Mouse (Mus musculus) intestine, embryonic 15.5 days (tissue): ENCODE measurements around the gene Usp34. TPM values are rescaled to one million over a fixed set of nuclear protein-coding genes. Genes with fewer than 3 reads are reported as not detected.
"Not testable (repeated sequence)": the region's sequence is repeated elsewhere in the genome, so short reads cannot be mapped to it uniquely, and the experiment has no call there.

Source experiments
- ATAC-seq: fragments of 200-750 bp; cut with Nextera tagmentation; 2 replicates; pipeline ENCODE4 v1.8.0; 2017; ENCODE audit warnings: moderate TSS enrichment, moderate library complexity
- H3K27ac ChIP-seq: fragments of 300-500 bp; sonication (generic); 2 replicates; pipeline ENCODE4 v1.5.1; 2015; ENCODE audit warnings: mild to moderate bottlenecking, inconsistent platforms
- H3K27me3 ChIP-seq: fragments of 300-500 bp; sonication (generic); replicated peaks from 2 replicates; pipeline ENCODE4 v1.6.1; 2015; ENCODE audit warnings: inconsistent platforms
- H3K36me3 ChIP-seq: fragments of 300-500 bp; sonication (generic); 2 replicates; pipeline ENCODE4 v1.6.1; 2015; ENCODE audit warnings: inconsistent platforms
- H3K4me1 ChIP-seq: fragments of 300-500 bp; sonication (generic); replicated peaks from 2 replicates; pipeline ENCODE4 v1.6.1; 2015; ENCODE audit warnings: inconsistent platforms
- H3K4me2 ChIP-seq: fragments of 300-500 bp; sonication (generic); replicated peaks from 2 replicates; pipeline ENCODE4 v1.6.1; 2015; ENCODE audit warnings: mild to moderate bottlenecking, inconsistent platforms
- H3K4me3 ChIP-seq: fragments of 300-500 bp; sonication (generic); replicated peaks from 2 replicates; pipeline ENCODE4 v1.5.1; 2015; ENCODE audit warnings: inconsistent platforms
- H3K9ac ChIP-seq: fragments of 300-500 bp; sonication (generic); 2 replicates; pipeline ENCODE4 v1.6.1; 2015; ENCODE audit warnings: inconsistent platforms
- H3K9me3 ChIP-seq: fragments of 300-500 bp; sonication (generic); 2 replicates; pipeline ENCODE4 v1.6.1; 2016; ENCODE audit warnings: inconsistent platforms
- WGBS: fragments of 180-500 bp; shearing (Covaris S2); methylation state at CpG from one replicate; pipeline ENCODE4 v1.1.7; 2015; 5-methylcytosine and 5-hydroxymethylcytosine counted together
- polyA plus RNA-seq: library from polyadenylated mRNA; unstranded; fragments of >200 nt; fragmentation: Nextera tagmentation; extraction: Ambion mirVana; gene quantifications from 2 replicates; pipeline ENCODE4 v1.2.1, GENCODE M21; 2015

Usp34 gene
- polyA plus RNA-seq, 1 experiment from 2014 or later, result 20.3 TPM

GRCm38 (mm10) chr11:23299910-23300309, 6.8 kb upstream of the Usp34 start:
- Histone ChIP-seq H3K4me3 (no peak overlapping the region), H3K4me1 (no peaks in the 10 kb centered on the region), H3K9me3 (no peaks in the 10 kb centered on the region), H3K9ac (no peak overlapping the region), H3K27me3 (no peaks in the 10 kb centered on the region), H3K36me3 (peaks cover 12% of the 10 kb centered on the region), H3K4me2 (no peak overlapping the region), H3K27ac (no peak overlapping the region)
- 0 out of 2 replicates have a peak, but pooled peaks have one; percentile 13 for ATAC-seq
- whole genome bisulfite sequencing, result 95% methylated on average over 1 of the region's 1 CpGs

DNA sequence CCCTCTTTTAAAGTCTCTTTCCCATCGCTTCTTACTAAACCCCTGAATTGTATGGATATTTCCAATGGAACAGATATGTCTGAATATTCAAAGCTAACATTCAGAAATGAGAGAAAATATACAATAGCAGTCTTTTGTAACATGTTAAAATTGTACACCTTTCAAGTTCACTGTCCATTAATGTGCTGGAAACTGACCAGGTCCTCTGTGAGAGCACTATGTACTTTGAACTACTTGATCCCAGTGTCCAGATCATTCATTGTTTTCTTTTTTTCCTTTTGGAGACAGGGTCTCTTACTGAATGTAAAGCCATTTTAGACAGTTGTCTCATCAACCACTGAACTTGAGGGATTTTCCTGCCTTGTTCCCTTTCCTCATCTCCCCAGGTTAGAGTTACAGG, 3.6 kb upstream of the Usp34 start:
- no peaks in the 10 kb centered on the region for H3K4me1 ChIP-seq
- no peak overlapping the region for H3K27ac ChIP-seq
- ATAC-seq, result no peak
- no peaks in the 10 kb centered on the region for H3K27me3 ChIP-seq
- H3K4me3 ChIP-seq, result no peak overlapping the region
- WGBS, result 65% methylated on average over 1 of the region's 1 CpGs
- H3K9ac ChIP-seq, result no peak overlapping the region
- no peaks in the 10 kb centered on the region for H3K36me3 ChIP-seq
- H3K9me3 ChIP-seq, result no peaks in the 10 kb centered on the region
- H3K4me2 ChIP-seq, result no peak overlapping the region

DNA sequence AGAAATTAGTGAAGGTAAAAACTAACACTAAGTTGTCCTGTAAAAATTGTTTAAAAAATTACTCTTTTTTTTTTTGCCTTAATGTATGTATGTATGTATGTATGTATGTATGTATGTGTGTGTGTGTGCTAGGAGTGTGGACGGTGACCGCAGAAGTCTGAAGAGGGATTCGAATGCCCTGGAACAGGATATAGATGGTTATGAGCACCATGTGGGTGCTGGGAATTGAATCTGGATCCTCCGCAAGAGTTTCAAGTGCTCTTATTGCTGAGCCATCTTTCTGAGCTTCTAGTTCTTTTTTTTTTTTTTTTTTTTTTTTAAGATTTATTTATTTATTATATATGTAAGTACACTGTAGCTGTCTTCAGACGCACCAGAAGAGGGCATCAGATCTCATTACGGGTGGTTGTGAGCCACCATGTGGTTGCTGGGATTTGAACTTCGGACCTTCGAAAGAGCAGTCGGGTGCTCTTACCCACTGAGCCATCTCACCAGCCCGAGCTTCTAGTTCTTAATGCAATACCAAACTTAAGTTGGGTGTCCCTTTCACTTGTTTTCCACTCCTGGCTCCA, 1.5 kb upstream of the Usp34 start:
- ATAC-seq, result not testable (repeated sequence)

GRCm38 (mm10) chr11:23305673-23306608, 754 bp upstream of the Usp34 start:
- Histone ChIP-seq H3K4me2 (peak overlapping the region; percentile 72), H3K9ac (peak overlapping the region; percentile 94), H3K4me3 (peak overlapping the region; percentile 85), H3K27ac (peak overlapping the region; percentile 99), H3K9me3 (no peaks in the 10 kb centered on the region), H3K36me3 (no peaks in the 10 kb centered on the region), H3K4me1 (peaks cover 7% of the 10 kb centered on the region; the same call in 1 of the 2 replicates), H3K27me3 (no peaks in the 10 kb centered on the region)
- under 1% methylated on average over 85 of the region's 98 CpGs for WGBS
- peak; percentile 98 for ATAC-seq

More for the DNA sequence above, 1.5 kb upstream of the Usp34 start:
- Histone ChIP-seq H3K4me3 (peak overlapping the region; percentile 85), H3K9ac (peak overlapping the region; percentile 89), H3K4me2 (peak overlapping the region; percentile 72), H3K27ac (peak overlapping the region; percentile 99)
- H3K27me3 ChIP-seq, H3K9me3 ChIP-seq, H3K4me1 ChIP-seq, H3K36me3 ChIP-seq: not testable (repeated sequence)
- WGBS, result 32% methylated on average over 10 of the region's 10 CpGs

DNA sequence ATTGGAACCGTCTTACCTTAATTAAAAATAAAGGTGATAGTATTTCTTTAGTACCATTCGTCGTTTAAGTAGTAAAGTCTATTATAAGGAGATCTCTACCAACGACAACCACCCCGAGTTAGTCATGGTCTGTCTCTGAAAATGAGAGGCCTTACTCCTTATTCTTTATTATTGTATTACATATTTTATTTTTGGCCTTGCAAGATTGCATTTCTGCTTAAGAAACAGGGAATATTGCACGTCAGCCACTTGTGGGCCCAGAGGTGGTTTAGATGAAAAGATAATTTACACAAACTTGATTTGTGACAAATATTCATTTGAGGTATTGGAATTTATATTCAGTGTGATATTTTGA, 848 bp downstream of the Usp34 start:
- peak overlapping the region; percentile 94 for H3K9ac ChIP-seq
- ATAC-seq, result no peak
- peaks cover 7% of the 10 kb centered on the region; the same call in 1 of the 2 replicates for H3K4me1 ChIP-seq
- peak overlapping the region; percentile 85 for H3K4me3 ChIP-seq
- no peaks in the 10 kb centered on the region for H3K9me3 ChIP-seq
- H3K27me3 ChIP-seq, result no peaks in the 10 kb centered on the region
- H3K27ac ChIP-seq, result no peak overlapping the region; the same call in 1 of the 2 replicates
- peak overlapping the region; percentile 59 for H3K4me2 ChIP-seq
- no peaks in the 10 kb centered on the region for H3K36me3 ChIP-seq
- 2% methylated on average over 6 of the region's 6 CpGs for WGBS

GRCm38 (mm10) chr11:23313496-23313895, 6.8 kb downstream of the Usp34 start:
- Histone ChIP-seq H3K9ac (no peak overlapping the region), H3K4me2 (no peak overlapping the region), H3K27me3 (no peaks in the 10 kb centered on the region), H3K36me3 (no peaks in the 10 kb centered on the region), H3K4me1 (peaks cover 4% of the 10 kb centered on the region; the same call in 1 of the 2 replicates), H3K4me3 (no peak overlapping the region), H3K27ac (no peak overlapping the region), H3K9me3 (no peaks in the 10 kb centered on the region)
- no peak for ATAC-seq
- WGBS, result 77% methylated on average over 1 of the region's 1 CpGs

DNA sequence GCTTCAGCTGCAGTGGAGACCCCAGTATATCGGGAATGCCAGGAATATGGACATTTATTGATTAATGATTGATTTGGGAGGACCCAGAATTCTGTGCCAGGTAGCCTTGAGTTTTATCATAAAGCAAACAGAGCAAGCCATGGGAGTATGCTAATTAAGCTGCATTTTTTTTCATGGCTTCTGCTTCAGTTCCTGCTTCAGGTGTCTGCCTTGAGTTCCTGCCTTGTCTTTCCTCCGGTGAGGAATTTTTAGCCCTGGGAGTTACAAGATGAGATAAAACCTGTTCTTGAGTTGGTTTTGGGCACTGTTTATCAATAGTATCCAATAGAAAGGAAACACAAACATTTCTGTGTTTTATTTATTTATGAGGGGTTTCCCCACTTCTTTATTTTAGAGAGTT, 22.7 kb downstream of the Usp34 start:
- H3K9ac ChIP-seq, result no peak overlapping the region
- H3K4me2 ChIP-seq, result no peak overlapping the region
- H3K4me1 ChIP-seq, result no peaks in the 10 kb centered on the region
- no peaks in the 10 kb centered on the region for H3K36me3 ChIP-seq
- H3K4me3 ChIP-seq, result no peak overlapping the region
- H3K9me3 ChIP-seq, result no peaks in the 10 kb centered on the region
- WGBS, result 73% methylated on average over 2 of the region's 2 CpGs
- H3K27ac ChIP-seq, result no peak overlapping the region
- ATAC-seq, result no peak
- H3K27me3 ChIP-seq, result no peaks in the 10 kb centered on the region

DNA sequence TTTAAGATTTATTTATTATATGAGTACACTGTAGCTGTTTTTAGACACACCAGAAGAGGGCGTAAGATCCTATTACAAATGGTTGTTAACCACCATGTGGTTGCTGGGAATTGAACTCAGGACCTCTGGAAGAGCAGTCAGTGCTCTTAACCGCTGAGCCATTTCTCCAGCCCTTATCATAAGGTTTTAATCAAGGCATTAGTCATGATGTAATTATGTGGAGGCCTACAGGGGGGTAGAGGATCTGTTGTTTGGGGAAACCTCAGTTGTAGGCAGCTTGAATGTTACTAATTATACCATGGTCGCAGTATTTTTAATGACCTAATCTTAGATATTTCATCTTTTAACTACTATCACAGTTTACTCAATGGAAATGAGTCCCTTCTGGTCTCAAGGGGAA, 25.4 kb downstream of the Usp34 start:
- H3K4me2 ChIP-seq, result no peak overlapping the region
- H3K9ac ChIP-seq, result no peak overlapping the region
- WGBS, result 81% methylated on average over 3 of the region's 3 CpGs
- ATAC-seq, result no peak
- H3K27ac ChIP-seq, result no peak overlapping the region
- H3K36me3 ChIP-seq, result no peaks in the 10 kb centered on the region
- no peaks in the 10 kb centered on the region for H3K9me3 ChIP-seq
- no peaks in the 10 kb centered on the region for H3K27me3 ChIP-seq
- H3K4me1 ChIP-seq, result no peaks in the 10 kb centered on the region
- no peak overlapping the region for H3K4me3 ChIP-seq

GRCm38 (mm10) chr11:23335160-23335559, 28.5 kb downstream of the Usp34 start:
- Histone ChIP-seq H3K27ac (no peak overlapping the region), H3K4me2 (no peak overlapping the region), H3K36me3 (peaks cover 3% of the 10 kb centered on the region; the same call in 1 of the 2 replicates), H3K9me3 (no peaks in the 10 kb centered on the region), H3K4me3 (no peak overlapping the region), H3K27me3 (no peaks in the 10 kb centered on the region), H3K9ac (no peak overlapping the region), H3K4me1 (no peaks in the 10 kb centered on the region)
- no peak for ATAC-seq
- 63% methylated on average over 1 of the region's 1 CpGs for WGBS

DNA sequence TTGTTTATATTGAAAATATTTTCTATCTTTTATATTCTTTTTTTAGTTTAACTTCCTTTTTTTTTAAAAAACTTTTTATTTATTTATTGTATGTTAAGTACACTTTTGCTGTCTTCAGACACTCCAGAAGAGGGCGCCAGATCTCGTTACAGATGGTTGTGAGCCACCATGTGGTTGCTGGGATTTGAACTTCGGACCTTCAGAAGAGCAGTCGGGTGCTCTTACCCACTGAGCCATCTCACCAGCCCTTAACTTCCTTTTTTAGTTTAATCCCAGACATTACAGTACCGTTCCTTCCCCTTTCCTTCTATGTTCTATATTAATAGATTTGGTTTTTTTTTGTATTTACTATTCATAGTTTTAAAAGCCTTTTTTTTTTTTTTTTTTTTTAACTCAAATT, 50.5 kb downstream of the Usp34 start:
- not testable (repeated sequence) for H3K9me3 ChIP-seq, H3K36me3 ChIP-seq, H3K4me3 ChIP-seq, H3K9ac ChIP-seq, H3K4me1 ChIP-seq, ATAC-seq, H3K27me3 ChIP-seq, H3K4me2 ChIP-seq, H3K27ac ChIP-seq
- WGBS, result 72% methylated on average over 5 of the region's 5 CpGs

DNA sequence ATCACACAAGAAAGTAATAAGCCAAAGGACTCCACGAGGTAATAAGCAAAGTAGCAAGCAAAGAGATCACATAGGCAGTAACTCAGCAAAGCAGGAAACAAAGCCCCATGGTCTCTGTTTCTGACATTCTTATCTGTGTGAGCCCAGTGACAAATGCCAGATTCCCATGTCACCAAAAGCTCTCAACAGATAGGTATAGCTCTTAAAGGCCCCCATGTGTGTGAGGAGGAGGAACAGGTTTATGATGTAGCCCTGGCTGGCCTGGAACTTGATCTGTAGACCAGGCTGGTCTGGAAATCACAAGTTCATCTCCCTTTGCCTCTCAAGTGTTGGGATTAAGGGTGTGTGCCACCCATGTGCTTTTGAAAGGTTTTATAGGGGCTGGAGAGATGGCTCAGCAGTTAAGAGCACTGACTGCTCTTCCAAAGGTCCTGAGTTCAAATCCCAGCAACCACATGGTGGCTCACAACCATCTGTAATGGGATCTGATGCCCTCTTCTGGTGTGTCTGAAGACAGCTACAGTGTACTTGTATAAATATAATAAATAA, 53.1 kb downstream of the Usp34 start:
- H3K27ac ChIP-seq, ATAC-seq, H3K4me1 ChIP-seq, H3K4me3 ChIP-seq, H3K4me2 ChIP-seq, H3K9me3 ChIP-seq, H3K27me3 ChIP-seq, H3K9ac ChIP-seq: not testable (repeated sequence)
- WGBS, result 67% methylated on average over 1 of the region's 1 CpGs
- H3K36me3 ChIP-seq, result peaks cover 11% of the 10 kb centered on the region; the same call in 1 of the 2 replicates

DNA sequence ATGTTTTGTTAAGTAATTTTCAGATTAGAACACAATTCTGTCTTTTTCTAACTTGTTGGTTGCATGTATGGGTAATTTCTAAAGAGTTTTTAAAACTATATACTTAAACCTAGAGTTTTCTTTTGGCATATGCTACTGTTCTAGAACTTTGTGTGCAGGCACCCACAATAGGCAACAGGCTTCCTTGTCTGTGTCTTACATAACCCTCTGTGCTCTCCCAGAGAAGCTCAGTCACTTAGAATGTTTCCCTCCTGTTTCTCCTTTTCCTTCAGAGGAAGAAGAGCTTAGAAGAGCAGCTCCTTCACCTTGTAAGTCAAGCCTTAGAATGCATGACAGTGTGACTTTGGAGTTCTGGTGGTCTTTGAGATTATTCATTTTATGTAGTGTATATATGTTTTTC, 55.6 kb downstream of the Usp34 start:
- no peak overlapping the region for H3K4me3 ChIP-seq
- H3K36me3 ChIP-seq, result peaks cover 7% of the 10 kb centered on the region; the same call in 1 of the 2 replicates

More for the DNA sequence above, 55.6 kb downstream of the Usp34 start:
- ATAC-seq, result no peak
- no peaks in the 10 kb centered on the region for H3K9me3 ChIP-seq
- no peak overlapping the region for H3K9ac ChIP-seq
- no peaks in the 10 kb centered on the region for H3K4me1 ChIP-seq
- no peak overlapping the region for H3K27ac ChIP-seq
- no peaks in the 10 kb centered on the region for H3K27me3 ChIP-seq
- H3K4me2 ChIP-seq, result no peak overlapping the region
